Mouse (Mus musculus): Measurements from ENCODE around the gene Atp5l.

DNA sequence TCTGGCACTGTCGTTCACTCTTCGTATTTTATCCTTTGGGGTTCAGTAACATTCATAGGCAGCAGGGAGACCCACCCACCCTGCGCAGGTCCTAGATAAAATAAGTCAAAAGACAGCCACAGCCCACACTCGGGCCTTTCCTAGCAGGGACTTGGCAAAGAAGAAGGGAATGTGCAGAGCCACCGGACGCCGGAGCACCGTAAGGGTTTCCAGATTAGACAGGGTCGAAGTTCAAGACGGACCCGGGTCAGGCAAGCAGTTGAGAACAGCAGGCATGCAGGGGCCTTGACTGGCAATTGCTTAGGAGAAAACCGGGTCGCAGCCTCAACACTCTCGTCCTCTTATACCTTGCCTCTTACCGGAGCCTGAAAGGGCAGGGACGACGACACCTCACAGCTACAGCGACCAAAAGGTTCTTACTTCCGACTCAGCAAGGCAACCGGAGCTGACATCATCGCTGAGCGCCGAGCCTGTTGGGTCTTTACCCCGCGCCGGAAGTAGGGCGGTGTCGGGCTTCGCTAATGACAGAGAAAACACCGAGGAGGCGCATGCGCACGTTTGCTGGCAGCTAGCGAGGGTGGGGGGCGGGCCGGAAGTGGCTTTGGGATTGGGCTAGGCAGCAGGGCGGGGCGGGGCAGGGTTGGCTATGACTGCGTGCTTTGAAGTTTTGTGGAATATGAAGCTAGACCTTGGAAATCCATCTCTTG is 44.7 kb upstream of the Atp5l start, which contains the start of gene Ube4a:
- TF ChIP-seq TAL1 (conservative IDR thresholded peaks at IDR 0.05; ENCODE audit: low read depth, low read length): no peak
- TF ChIP-seq GATA2 (IDR thresholded peaks at IDR 0.05; ENCODE audit: borderline replicate concordance, low read depth, low read length): no peak
- TF ChIP-seq CTCF (IDR thresholded peaks at IDR 0.05; ENCODE audit: low read depth, low read length): no peak
- TF ChIP-seq POLR2AphosphoS5 (IDR thresholded peaks at IDR 0.05; ENCODE audit: insufficient replicate concordance, low read depth, low read length): no peak
- no peak for TF ChIP-seq GATA1 (IDR thresholded peaks at IDR 0.05; ENCODE audit: borderline replicate concordance, low read length)
